ENCODE assay signal across 20 mouse cellular contexts in genomic region chr14:74495504-74495903, GRCm38 (mm10).
"Had no signal": no experiment of that assay in that cellular context is flagged by ENCODE, and none has a peak within 500 bp of the region (broad histone marks: within the 10 kb centered on the region; RNA-seq: fewer than 3 reads in every experiment).

No protein-coding gene starts in this region.

- ATAC-seq: liver, postnatal 0 days; lung, postnatal 0 days; midbrain, embryonic 13.5 days; midbrain, embryonic 15.5 days had no signal

- H3K27me3 ChIP-seq: lung, embryonic 15.5 days; midbrain, embryonic 13.5 days; midbrain, embryonic 15.5 days; neural tube, embryonic 13.5 days; neural tube, embryonic 15.5 days had no signal

- H3K9ac ChIP-seq: liver, postnatal 0 days; lung, embryonic 15.5 days; midbrain, embryonic 13.5 days; midbrain, embryonic 15.5 days; neural tube, embryonic 13.5 days; neural tube, embryonic 15.5 days had no signal

- H3K4me3 ChIP-seq: lung, embryonic 15.5 days; megakaryocyte, embryonic 14.5 days; midbrain, embryonic 13.5 days; midbrain, embryonic 15.5 days; myocyte; neural tube, embryonic 13.5 days; neural tube, embryonic 15.5 days had no signal

- DNase-seq: liver, postnatal 0 days; lung, adult 2 months; retina, postnatal 1 day; right cerebral cortex, adult 18-20 months; right cerebral cortex, postnatal 25 days; right cerebral cortex, postnatal 4 days; spleen, adult 18-20 months; thymus, adult 18-20 months; thymus, postnatal 14 days; thymus, postnatal 36 days had no signal

- H3K9me3 ChIP-seq: lung, embryonic 15.5 days; midbrain, embryonic 13.5 days; midbrain, embryonic 15.5 days; neural tube, embryonic 13.5 days; neural tube, embryonic 15.5 days had no signal

- H3K27ac ChIP-seq: lung, embryonic 15.5 days; macrophage; midbrain, embryonic 13.5 days; midbrain, embryonic 15.5 days; neural tube, embryonic 13.5 days; neural tube, embryonic 15.5 days had no signal

- H3K36me3 ChIP-seq: lung, embryonic 15.5 days; midbrain, embryonic 13.5 days; midbrain, embryonic 15.5 days; neural tube, embryonic 13.5 days; neural tube, embryonic 15.5 days had no signal

- H3K4me1 ChIP-seq: lung, embryonic 15.5 days; midbrain, embryonic 13.5 days; midbrain, embryonic 15.5 days; neural tube, embryonic 13.5 days; neural tube, embryonic 15.5 days had no signal

- H3K4me2 ChIP-seq: lung, embryonic 15.5 days; midbrain, embryonic 11.5 days; midbrain, embryonic 13.5 days; midbrain, embryonic 15.5 days; neural tube, embryonic 13.5 days; neural tube, embryonic 15.5 days had no signal
